Mouse (Mus musculus): ENCODE results near the gene Ugt1a6b. TPM values are rescaled to one million over a fixed set of nuclear protein-coding genes. Genes with fewer than 3 reads are reported as not detected.
"Not testable (repeated sequence)": the region's sequence is repeated elsewhere in the genome, so short reads cannot be mapped to it uniquely, and the experiment has no call there.

Gene Ugt1a6b
- polyA plus RNA-seq, 1 experiment from 2014 or later, result 3.7 TPM

DNA sequence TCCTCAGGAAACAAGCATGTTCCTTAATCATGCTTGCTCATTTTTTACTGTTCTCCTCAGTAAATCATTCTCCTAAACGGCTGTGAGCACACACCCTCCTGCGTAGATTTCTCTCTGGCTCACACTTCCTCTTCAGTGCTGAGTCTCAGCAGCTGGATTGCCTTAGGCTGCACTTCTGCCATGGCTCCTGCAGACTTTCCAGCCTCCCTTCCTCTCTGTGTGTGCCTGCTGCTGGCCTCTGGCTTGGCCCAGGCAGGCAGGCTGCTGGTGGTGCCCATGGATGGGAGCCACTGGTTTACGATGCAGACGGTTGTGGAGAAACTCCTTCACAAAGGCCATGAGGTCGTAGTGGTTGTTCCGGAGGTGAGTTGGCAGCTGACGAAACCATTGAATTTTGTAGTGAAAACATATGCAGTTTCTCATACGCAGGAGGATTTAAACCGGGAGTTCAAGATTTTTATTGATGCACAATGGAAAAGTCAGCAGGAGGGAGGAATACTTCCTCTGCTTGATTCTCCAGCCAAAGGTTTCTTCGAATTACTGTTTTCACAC is 8.0 kb upstream of the Ugt1a6b start, which contains the start of gene Ugt1a7c:
Ugt1a7c (plus strand) TSS at position 122 of the 552 bp plus-strand sequence.
- H3K27me3 ChIP-seq, result no peaks in the 10 kb centered on the region
- H3K36me3 ChIP-seq, result no peaks in the 10 kb centered on the region
- no peak within 1 kb of the TSS for H3K9ac ChIP-seq
- H3K4me3 ChIP-seq (replicated peaks), result no peak within 1 kb of the TSS
- no peak for ATAC-seq (ENCODE audit: insufficient number of reproducible peaks, low FRiP score, low TSS enrichment, low read depth)
- H3K9me3 ChIP-seq (replicated peaks), result no peaks in the 10 kb centered on the region
- peak within 1 kb of the TSS; percentile 61 for H3K27ac ChIP-seq (replicated peaks)
- H3K4me2 ChIP-seq (replicated peaks), result 0 out of 2 replicates have a peak within 1 kb of the TSS, but pooled peaks have one; percentile 10
- peaks cover 7% of the 10 kb centered on the region for H3K4me1 ChIP-seq
- 23% methylated on average over 10 of the region's 10 CpGs for WGBS

DNA sequence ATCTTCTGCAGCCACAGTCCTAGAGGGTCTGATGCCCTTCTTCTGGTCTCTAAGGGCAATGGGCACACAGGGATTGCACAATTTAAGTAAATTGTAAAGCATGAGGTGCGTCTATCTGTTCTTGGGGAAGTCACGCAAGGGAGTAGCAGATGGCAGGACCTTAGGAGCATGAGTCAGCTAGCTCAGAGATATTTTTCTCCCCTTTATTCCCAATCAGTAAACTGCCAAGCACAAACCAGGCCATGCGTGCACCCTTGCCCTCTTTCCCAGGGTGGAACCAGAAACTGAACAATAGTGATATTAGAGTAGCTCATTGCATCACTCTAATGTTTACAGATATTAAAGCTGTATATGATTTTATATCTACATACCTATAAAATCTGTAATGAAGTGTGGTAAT is 4.5 kb upstream of the Ugt1a6b start:
- H3K4me3 ChIP-seq (replicated peaks); H3K27ac ChIP-seq (replicated peaks); H3K4me1 ChIP-seq; H3K36me3 ChIP-seq; H3K9ac ChIP-seq; ATAC-seq (ENCODE audit: insufficient number of reproducible peaks, low FRiP score, low TSS enrichment, low read depth); H3K4me2 ChIP-seq (replicated peaks); H3K9me3 ChIP-seq (replicated peaks); H3K27me3 ChIP-seq: not testable (repeated sequence)
- WGBS, result 91% methylated on average over 3 of the region's 3 CpGs

DNA sequence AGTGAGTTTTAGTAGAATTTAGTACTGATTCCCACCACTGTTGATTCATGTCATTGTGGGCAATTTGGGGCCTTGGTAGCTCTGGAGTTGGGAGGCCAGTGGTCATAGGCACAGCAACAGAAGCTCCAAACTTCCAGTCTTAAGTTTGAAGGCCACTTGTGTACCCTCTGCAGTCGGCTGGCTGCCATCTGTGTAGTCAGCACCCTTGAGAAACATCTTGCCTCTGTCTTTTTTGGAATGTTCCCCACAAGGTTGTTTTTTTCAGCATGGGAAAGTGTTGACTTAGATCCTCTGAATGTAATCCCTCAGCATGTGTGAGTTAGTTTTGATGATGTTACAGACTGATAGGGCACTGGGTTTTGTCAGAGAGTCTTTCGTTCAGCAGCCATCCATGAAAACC is 3.4 kb upstream of the Ugt1a6b start:
- WGBS, result 56% methylated on average over 2 of the region's 2 CpGs
- not testable (repeated sequence) for H3K4me3 ChIP-seq (replicated peaks); H3K9ac ChIP-seq; ATAC-seq (ENCODE audit: insufficient number of reproducible peaks, low FRiP score, low TSS enrichment, low read depth); H3K27ac ChIP-seq (replicated peaks); H3K27me3 ChIP-seq; H3K4me2 ChIP-seq (replicated peaks); H3K36me3 ChIP-seq; H3K4me1 ChIP-seq; H3K9me3 ChIP-seq (replicated peaks)

DNA sequence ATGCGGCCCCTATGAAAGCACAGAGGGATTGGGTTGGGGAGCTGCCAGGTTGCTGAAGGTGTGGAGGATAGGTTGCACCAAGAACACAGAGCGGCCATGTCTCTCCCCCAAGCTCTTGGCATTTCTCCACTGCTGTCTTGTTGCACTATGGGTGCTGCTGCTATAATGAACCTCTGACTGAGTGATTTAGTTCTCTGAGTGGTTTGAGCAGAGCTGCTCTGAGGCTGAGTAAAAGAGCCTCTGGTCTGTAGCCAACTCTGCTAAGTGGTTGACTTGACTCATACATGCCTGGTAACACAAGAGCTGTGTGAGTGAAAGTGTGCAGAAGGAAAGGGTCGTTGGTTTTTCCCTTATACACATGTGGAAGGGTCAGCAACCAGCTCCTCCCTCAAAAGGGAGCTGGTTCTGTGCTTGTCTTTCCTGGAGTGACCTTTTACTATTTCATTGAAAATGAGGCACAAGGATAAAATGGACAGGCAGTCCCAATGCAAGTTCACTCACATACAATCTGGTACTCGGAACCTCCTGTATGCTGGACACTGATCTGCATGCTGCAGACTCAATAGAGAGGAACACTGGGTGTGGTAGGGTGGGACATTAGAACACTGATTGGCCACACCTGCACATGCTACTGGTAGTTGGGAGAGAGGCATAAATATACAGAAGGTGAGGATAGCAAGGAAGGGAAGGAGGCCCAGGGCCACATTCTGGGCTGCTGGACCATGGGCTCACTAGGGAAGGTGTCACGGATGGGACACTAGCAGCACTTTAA is 831 bp downstream of the Ugt1a6b start:
- 64% methylated on average over 5 of the region's 5 CpGs for WGBS
- H3K27ac ChIP-seq (replicated peaks); H3K4me2 ChIP-seq (replicated peaks); H3K4me3 ChIP-seq (replicated peaks); H3K9me3 ChIP-seq (replicated peaks); H3K9ac ChIP-seq; ATAC-seq (ENCODE audit: insufficient number of reproducible peaks, low FRiP score, low TSS enrichment, low read depth); H3K27me3 ChIP-seq; H3K36me3 ChIP-seq; H3K4me1 ChIP-seq: not testable (repeated sequence)

DNA sequence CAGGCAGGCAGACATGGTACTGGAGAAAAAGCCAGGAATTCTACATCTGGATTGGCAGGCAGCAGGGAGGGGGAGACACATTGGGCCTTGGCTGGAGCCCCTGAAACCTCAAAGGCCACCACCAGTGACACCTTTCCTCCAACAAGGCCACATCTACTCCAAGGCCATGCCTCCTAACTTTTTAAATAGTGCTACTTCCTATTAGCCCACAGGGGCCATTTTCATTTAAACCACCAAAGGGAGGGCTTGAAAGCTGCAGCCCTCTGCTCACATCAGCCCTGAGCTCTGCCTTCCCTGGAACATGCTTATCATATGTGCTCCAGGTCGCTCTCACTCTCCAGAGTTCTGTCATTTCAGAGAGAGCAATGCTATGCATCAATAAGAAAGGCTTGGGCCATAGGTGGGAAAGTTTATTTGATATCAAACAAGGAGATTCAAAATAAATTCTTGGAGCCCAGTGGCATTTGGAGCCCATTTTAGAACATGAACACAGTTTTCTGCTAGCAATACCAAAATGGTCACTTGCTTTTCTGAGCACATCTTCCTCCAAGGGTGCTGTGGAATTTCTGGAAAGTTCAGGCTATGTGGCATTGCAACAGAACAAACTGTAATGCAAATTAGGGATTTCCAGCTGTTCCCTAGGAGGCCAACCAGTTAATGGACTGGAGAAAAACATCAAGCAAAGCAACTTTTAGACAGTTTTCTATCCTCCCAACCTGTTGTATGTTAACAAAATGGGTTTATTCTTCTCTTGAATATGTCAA is 1.8 kb downstream of the Ugt1a6b start:
- 89% methylated on average over 1 of the region's 1 CpGs for WGBS
- Histone ChIP-seq H3K4me3 (replicated peaks) (no peak overlapping the region), H3K4me2 (replicated peaks) (no peak overlapping the region), H3K27me3 (no peaks in the 10 kb centered on the region), H3K36me3 (no peaks in the 10 kb centered on the region), H3K9me3 (replicated peaks) (no peaks in the 10 kb centered on the region), H3K9ac (no peak overlapping the region), H3K27ac (replicated peaks) (no peak overlapping the region), H3K4me1 (no peaks in the 10 kb centered on the region)
- no peak for ATAC-seq (ENCODE audit: insufficient number of reproducible peaks, low FRiP score, low TSS enrichment, low read depth)

DNA sequence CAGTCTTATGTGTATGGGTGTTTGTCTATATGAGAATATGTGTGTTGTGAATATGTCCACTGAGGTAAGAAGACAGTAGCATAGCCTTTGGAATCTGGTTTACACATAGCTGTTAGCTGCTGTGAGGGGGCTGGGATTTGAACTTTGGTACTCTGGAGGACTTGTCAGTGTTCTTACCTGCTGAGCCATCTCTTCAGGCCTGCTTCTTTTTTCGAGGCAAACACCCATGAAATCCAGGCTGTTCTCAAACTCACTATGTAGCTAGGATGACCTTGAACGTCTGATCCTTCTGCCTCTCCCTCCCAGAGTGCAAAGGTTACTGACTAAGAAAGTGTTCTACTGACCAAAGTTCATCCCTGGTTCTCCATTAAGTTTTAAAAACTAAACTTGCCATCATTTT is 2.6 kb downstream of the Ugt1a6b start:
- no peaks in the 10 kb centered on the region for H3K4me1 ChIP-seq
- 58% methylated on average over 2 of the region's 2 CpGs for WGBS
- no peak overlapping the region for H3K4me2 ChIP-seq (replicated peaks)
- no peak overlapping the region for H3K27ac ChIP-seq (replicated peaks)
- H3K9ac ChIP-seq, result no peak overlapping the region
- no peak for ATAC-seq (ENCODE audit: insufficient number of reproducible peaks, low FRiP score, low TSS enrichment, low read depth)
- H3K36me3 ChIP-seq, result no peaks in the 10 kb centered on the region
- no peak overlapping the region for H3K4me3 ChIP-seq (replicated peaks)
- no peaks in the 10 kb centered on the region for H3K27me3 ChIP-seq
- H3K9me3 ChIP-seq (replicated peaks), result no peaks in the 10 kb centered on the region

DNA sequence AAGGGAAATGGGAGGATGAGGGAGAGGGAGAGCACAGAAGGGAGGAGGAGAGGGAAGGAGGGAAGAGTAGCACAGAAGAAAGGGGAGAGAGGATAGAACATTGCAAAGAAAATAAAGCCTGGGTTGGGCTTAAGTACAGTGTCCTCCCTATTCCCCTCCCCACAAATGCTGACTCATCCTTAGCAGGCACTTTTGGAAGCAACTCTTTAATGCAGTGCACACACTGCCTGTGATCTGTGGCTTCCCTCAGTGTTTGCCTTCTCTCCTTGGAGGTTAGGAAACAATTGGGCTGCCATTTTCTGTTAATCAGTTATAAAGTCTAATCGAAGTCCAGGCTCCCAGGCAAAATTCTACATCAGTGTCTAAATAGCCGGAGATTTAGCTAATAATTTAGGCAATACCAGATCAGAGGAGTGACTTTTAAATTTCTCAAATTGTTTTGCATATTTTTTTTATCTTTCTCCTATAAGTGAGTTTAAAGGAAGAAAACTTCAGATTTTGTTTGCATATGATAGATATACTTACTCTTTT is 6.0 kb downstream of the Ugt1a6b start:
- H3K9ac ChIP-seq; ATAC-seq (ENCODE audit: insufficient number of reproducible peaks, low FRiP score, low TSS enrichment, low read depth); H3K4me3 ChIP-seq (replicated peaks); H3K9me3 ChIP-seq (replicated peaks); H3K27ac ChIP-seq (replicated peaks); H3K36me3 ChIP-seq; H3K4me1 ChIP-seq; H3K4me2 ChIP-seq (replicated peaks); H3K27me3 ChIP-seq: not testable (repeated sequence)
- WGBS, result 88% methylated on average over 2 of the region's 2 CpGs

DNA sequence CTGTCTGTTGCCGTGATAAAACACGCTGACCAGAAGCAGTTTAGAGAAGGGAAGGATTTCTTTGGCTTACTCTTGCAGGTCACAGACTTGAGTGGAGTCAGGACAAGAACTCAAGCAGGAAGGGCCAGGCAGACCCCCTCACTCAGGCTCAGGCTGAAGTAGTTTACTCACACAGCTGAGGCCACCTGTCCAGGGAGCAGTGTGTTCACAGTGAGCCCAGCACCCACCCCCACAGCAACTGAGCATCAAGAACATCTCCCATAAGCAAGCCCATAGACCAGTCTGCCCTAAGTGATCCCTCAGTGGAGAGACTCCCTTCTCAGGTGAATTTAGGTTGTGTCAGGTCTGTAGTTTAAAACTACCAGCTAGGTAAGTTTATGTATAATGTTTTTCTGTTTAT is 6.6 kb downstream of the Ugt1a6b start:
- not testable (repeated sequence) for ATAC-seq (ENCODE audit: insufficient number of reproducible peaks, low FRiP score, low TSS enrichment, low read depth)

DNA sequence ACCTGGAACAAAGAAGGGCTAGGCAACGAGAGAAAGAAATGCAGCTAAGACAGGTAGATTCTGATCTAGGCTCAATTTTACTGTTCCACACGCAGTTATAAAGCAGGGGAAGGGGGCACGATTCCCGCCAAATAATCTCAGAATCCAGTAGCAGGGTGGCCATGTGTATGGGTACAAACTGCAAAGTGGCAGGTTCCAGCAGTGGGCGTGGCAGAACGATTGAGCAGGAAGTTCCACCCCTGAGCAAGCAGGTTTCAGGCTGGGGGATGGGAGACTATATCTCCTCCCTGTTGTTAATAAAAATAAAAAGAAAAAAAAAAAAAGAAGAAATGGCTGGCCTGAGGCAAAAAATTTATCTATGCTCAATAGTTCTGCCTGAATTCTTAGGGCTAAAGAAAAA is 9.7 kb downstream of the Ugt1a6b start:
- WGBS, result 89% methylated on average over 6 of the region's 6 CpGs
- not testable (repeated sequence) for H3K36me3 ChIP-seq; H3K9ac ChIP-seq; H3K4me2 ChIP-seq (replicated peaks); H3K4me3 ChIP-seq (replicated peaks); H3K27ac ChIP-seq (replicated peaks); ATAC-seq (ENCODE audit: insufficient number of reproducible peaks, low FRiP score, low TSS enrichment, low read depth); H3K27me3 ChIP-seq; H3K4me1 ChIP-seq; H3K9me3 ChIP-seq (replicated peaks)

More for the DNA sequence above, 6.6 kb downstream of the Ugt1a6b start:
- not testable (repeated sequence) for H3K4me1 ChIP-seq; H3K27ac ChIP-seq (replicated peaks); H3K9ac ChIP-seq; H3K27me3 ChIP-seq; H3K4me2 ChIP-seq (replicated peaks); H3K9me3 ChIP-seq (replicated peaks); H3K4me3 ChIP-seq (replicated peaks); H3K36me3 ChIP-seq
- WGBS, result 85% methylated on average over 2 of the region's 2 CpGs

DNA sequence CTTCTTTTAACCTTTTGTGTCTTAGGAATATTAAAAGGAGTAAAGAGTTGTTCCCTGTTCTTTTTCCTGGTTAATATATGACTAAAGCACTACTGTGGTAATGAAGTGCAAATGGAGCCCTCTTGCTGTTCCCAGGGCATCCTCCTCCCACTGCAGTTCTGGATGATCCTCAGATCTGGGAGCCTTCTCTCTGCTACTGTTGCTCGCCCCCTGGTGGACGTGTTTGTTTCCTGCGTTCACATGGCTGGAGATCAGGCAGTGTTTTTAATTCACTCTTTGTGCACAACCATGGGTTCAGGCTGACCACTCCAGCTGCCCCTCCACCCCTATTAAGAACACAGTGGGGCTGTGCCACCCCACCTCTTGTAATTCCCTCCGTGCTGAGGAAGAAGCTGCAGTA is 17.5 kb downstream of the Ugt1a6b start:
- not testable (repeated sequence) for H3K9ac ChIP-seq; H3K9me3 ChIP-seq (replicated peaks); H3K4me3 ChIP-seq (replicated peaks); H3K36me3 ChIP-seq; ATAC-seq (ENCODE audit: insufficient number of reproducible peaks, low FRiP score, low TSS enrichment, low read depth); H3K27me3 ChIP-seq; H3K4me2 ChIP-seq (replicated peaks); H3K4me1 ChIP-seq; H3K27ac ChIP-seq (replicated peaks)
- WGBS, result 13% methylated on average over 4 of the region's 4 CpGs

DNA sequence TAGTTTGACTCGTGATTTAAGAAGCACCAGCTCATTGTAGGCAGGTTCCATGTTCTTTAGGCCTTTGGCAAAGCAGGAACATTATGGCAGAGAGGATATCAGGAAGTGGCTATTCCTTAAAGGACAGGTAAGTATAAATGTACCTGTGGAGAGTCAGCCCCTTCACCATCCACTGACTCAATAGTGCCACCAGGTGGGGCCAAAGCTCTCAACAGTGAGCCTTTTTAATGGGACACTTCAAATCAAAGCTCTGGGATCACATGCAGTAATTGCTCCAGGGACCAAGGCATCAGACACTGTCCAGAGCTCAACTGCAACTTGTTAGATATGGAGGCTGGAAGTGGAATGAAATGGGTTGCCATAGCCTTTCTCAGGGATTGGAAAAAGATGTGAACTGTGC is 18.5 kb downstream of the Ugt1a6b start:
- not testable (repeated sequence) for H3K4me1 ChIP-seq; H3K9me3 ChIP-seq (replicated peaks); H3K4me2 ChIP-seq (replicated peaks); H3K36me3 ChIP-seq; H3K4me3 ChIP-seq (replicated peaks); H3K27ac ChIP-seq (replicated peaks); ATAC-seq (ENCODE audit: insufficient number of reproducible peaks, low FRiP score, low TSS enrichment, low read depth); H3K27me3 ChIP-seq; H3K9ac ChIP-seq
- WGBS, result no CpG with 5 or more reads among the region's 1 CpGs
